Mouse (Mus musculus): ENCODE data around the gene Ephb1. TPM values are rescaled to one million over a fixed set of nuclear protein-coding genes. Genes with fewer than 3 reads are reported as not detected.

Ephb1 gene
- polyA plus RNA-seq, 1 experiment from 2014 or later, result 18.8 TPM

DNA sequence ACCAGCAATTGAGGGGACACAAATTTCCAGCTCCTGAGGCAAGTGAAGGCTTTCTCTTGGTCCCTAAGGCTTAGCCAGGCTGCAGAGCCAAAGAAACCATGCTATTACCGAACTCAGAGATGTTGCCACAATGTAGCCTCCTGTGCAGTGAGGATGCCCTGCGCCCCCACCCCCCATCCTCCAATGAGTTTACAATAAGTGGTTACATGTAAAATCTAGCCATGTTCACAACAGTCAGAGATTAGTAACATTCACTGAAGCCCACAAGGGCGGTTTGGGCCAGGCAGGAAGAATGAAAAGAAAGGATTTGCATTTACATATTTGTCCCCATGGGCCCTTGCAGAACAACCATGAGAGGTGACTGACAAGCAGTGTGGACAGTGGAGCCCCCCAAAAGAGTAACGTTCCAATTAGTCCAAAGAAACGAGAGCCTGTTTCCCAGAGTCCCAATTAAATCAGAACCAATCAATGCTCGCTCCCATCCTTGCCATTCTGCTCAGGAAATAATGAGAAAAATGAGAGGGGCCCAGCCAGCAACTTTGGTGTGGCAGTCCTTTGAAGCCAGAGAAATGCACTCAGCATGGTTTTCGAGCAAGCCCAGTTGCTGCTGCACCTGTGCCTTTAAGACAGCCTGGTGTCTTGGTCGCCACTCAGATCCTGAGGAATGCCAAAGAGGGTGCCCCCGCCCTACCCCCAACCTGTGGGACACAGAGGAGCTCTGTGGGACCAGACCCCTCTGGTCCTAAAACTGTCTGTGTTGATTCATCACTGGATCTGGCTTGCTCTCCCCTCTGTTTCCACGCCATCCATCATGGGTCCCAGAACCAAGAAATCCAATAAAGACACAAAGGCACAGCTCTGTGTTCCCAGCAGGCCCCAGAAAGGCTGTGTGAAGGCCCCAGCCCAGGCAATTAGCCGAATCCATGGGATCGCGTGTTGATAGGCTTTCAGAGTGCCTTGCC lies 161.5 kb downstream of the Ephb1 start:
- no peaks in the 10 kb centered on the region for H3K36me3 ChIP-seq (ENCODE audit: control insufficient read depth, insufficient read depth, low read length)
- no peak overlapping the region for H3K9ac ChIP-seq (ENCODE audit: low read length)
- 44% methylated on average over 13 of the region's 13 CpGs for WGBS
- no peaks in the 10 kb centered on the region for H3K9me3 ChIP-seq (ENCODE audit: control insufficient read depth, low read length)
- H3K4me3 ChIP-seq (ENCODE audit: low read depth, low read length), result no peak overlapping the region
- DNase-seq (ENCODE audit: low spot score, missing footprints) (peak; percentile 87), ATAC-seq (ENCODE audit: low FRiP score) (peak; percentile 58)
- H3K4me2 ChIP-seq, result no peak overlapping the region
- peak overlapping the region; percentile 38 for H3K27ac ChIP-seq (ENCODE audit: low read depth, low read length)
- peaks cover 9% of the 10 kb centered on the region; the same call in 1 of the 2 replicates for H3K27me3 ChIP-seq (ENCODE audit: control insufficient read depth, insufficient read depth, low read length)
- peaks cover 12% of the 10 kb centered on the region for H3K4me1 ChIP-seq (ENCODE audit: control insufficient read depth, insufficient read depth, low read length)

DNA sequence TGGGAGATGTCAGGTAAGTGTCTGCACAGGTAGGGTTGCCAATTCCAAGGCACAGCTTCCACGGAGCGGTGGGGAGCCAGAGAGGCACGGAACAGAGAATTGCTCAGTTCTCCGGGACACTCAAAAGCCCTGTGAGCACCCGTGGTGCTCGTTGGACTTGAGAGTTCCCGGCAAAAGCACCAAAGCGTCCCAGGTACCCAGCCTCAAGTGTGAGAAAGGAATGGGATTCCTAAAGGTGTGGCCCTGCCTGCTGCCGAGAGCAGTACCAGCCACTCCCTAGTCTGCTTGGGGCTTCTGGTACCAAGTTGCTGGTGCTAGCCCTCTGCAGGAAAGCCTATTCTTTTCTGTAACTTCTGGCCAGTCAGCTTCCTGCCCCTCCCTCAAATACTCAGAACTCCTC lies 164.4 kb downstream of the Ephb1 start:
- Histone ChIP-seq H3K27ac (ENCODE audit: low read depth, low read length) (no peak overlapping the region), H3K36me3 (ENCODE audit: control insufficient read depth, insufficient read depth, low read length) (0 out of 2 replicates have a peak, but pooled peaks cover 2% of the 10 kb centered on the region), H3K4me3 (ENCODE audit: low read depth, low read length) (no peak overlapping the region), H3K9me3 (ENCODE audit: control insufficient read depth, low read length) (no peaks in the 10 kb centered on the region), H3K9ac (ENCODE audit: low read length) (no peak overlapping the region), H3K4me2 (no peak overlapping the region), H3K27me3 (ENCODE audit: control insufficient read depth, insufficient read depth, low read length) (no peaks in the 10 kb centered on the region), H3K4me1 (ENCODE audit: control insufficient read depth, insufficient read depth, low read length) (peaks cover 12% of the 10 kb centered on the region)
- DNase-seq (ENCODE audit: low spot score, missing footprints) (no peak), ATAC-seq (ENCODE audit: low FRiP score) (no peak)
- 88% methylated on average over 9 of the region's 9 CpGs for WGBS

DNA sequence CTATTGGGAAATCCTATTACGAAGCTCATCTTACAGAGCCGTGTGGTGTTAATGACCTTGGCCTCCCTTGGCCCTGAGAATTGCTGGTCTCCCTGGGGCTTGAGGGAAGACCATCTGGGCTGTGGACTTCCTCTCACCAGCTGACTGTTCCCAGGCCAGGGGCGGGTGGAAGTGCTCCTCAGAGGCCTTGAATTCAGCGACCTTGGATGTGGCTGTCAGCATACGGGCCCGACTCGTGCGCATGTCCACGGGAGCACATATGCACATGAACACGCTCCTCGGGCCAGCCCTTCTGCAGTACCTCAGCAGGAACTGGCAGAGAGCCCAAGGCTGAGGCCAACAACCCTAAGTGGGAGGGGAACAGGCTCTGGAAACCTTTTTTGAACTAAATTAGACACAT lies 165.1 kb downstream of the Ephb1 start:
- no peak overlapping the region for H3K4me2 ChIP-seq
- peaks cover 12% of the 10 kb centered on the region for H3K4me1 ChIP-seq (ENCODE audit: control insufficient read depth, insufficient read depth, low read length)
- ATAC-seq (ENCODE audit: low FRiP score), result no peak
- no peak overlapping the region for H3K9ac ChIP-seq (ENCODE audit: low read length)
- no peak overlapping the region for H3K27ac ChIP-seq (ENCODE audit: low read depth, low read length)
- no peak overlapping the region for H3K4me3 ChIP-seq (ENCODE audit: low read depth, low read length)
- H3K27me3 ChIP-seq (ENCODE audit: control insufficient read depth, insufficient read depth, low read length), result no peaks in the 10 kb centered on the region
- DNase-seq (ENCODE audit: low spot score, missing footprints), result no peak
- WGBS, result 74% methylated on average over 11 of the region's 11 CpGs
- no peaks in the 10 kb centered on the region for H3K9me3 ChIP-seq (ENCODE audit: control insufficient read depth, low read length)
- H3K36me3 ChIP-seq (ENCODE audit: control insufficient read depth, insufficient read depth, low read length), result 0 out of 2 replicates have a peak, but pooled peaks cover 2% of the 10 kb centered on the region

- H3K27me3 ChIP-seq (ENCODE audit: control insufficient read depth, insufficient read depth, low read length), result no peaks in the 10 kb centered on the region
- peaks cover 30% of the 10 kb centered on the region for H3K4me1 ChIP-seq (ENCODE audit: control insufficient read depth, insufficient read depth, low read length)
- no peaks in the 10 kb centered on the region for H3K9me3 ChIP-seq (ENCODE audit: control insufficient read depth, low read length)
- H3K27ac ChIP-seq (ENCODE audit: low read depth, low read length), result no peak overlapping the region
- H3K36me3 ChIP-seq (ENCODE audit: control insufficient read depth, insufficient read depth, low read length), result 0 out of 2 replicates have a peak, but pooled peaks cover 2% of the 10 kb centered on the region
- ATAC-seq (ENCODE audit: low FRiP score) (no peak), DNase-seq (ENCODE audit: low spot score, missing footprints) (no peak)
- H3K4me3 ChIP-seq (ENCODE audit: low read depth, low read length), result no peak overlapping the region
- H3K4me2 ChIP-seq, result no peak overlapping the region
- no peak overlapping the region for H3K9ac ChIP-seq (ENCODE audit: low read length)
- 83% methylated on average over 22 of the region's 22 CpGs for WGBS
These were observed 170.7 kb downstream of the Ephb1 start for GRCm38 (mm10) chr9:102183663-102184274.

GRCm38 (mm10) chr9:102181810-102182490 lies 172.5 kb downstream of the Ephb1 start:
- no peaks in the 10 kb centered on the region; the same call in 1 of the 2 replicates for H3K27me3 ChIP-seq (ENCODE audit: control insufficient read depth, insufficient read depth, low read length)
- WGBS, result 50% methylated on average over 10 of the region's 10 CpGs

GRCm38 (mm10) chr9:102181276-102181675 lies 173.2 kb downstream of the Ephb1 start:
- WGBS, result 37% methylated on average over 3 of the region's 3 CpGs
- ATAC-seq (ENCODE audit: low FRiP score), result peak; percentile 56
- Histone ChIP-seq H3K9me3 (ENCODE audit: control insufficient read depth, low read length) (no peaks in the 10 kb centered on the region), H3K9ac (ENCODE audit: low read length) (no peak overlapping the region), H3K4me2 (no peak overlapping the region), H3K4me1 (ENCODE audit: control insufficient read depth, insufficient read depth, low read length) (peaks cover 34% of the 10 kb centered on the region), H3K4me3 (ENCODE audit: low read depth, low read length) (no peak overlapping the region), H3K27me3 (ENCODE audit: control insufficient read depth, insufficient read depth, low read length) (no peaks in the 10 kb centered on the region; the same call in 1 of the 2 replicates), H3K36me3 (ENCODE audit: control insufficient read depth, insufficient read depth, low read length) (no peaks in the 10 kb centered on the region), H3K27ac (ENCODE audit: low read depth, low read length) (peak overlapping the region; percentile 65)
- DNase-seq (ENCODE audit: low spot score, missing footprints), result peak; percentile 87

More at GRCm38 (mm10) chr9:102181810-102182490, 172.5 kb downstream of the Ephb1 start:
- DNase-seq (ENCODE audit: low spot score, missing footprints) (peak; percentile 85), ATAC-seq (ENCODE audit: low FRiP score) (peak; percentile 71)
- Histone ChIP-seq H3K4me3 (ENCODE audit: low read depth, low read length) (no peak overlapping the region), H3K9ac (ENCODE audit: low read length) (no peak overlapping the region), H3K36me3 (ENCODE audit: control insufficient read depth, insufficient read depth, low read length) (no peaks in the 10 kb centered on the region), H3K9me3 (ENCODE audit: control insufficient read depth, low read length) (no peaks in the 10 kb centered on the region), H3K27ac (ENCODE audit: low read depth, low read length) (peak overlapping the region; percentile 65), H3K4me2 (no peak overlapping the region), H3K4me1 (ENCODE audit: control insufficient read depth, insufficient read depth, low read length) (peaks cover 34% of the 10 kb centered on the region)

GRCm38 (mm10) chr9:102180486-102180885 lies 174.0 kb downstream of the Ephb1 start:
- Histone ChIP-seq H3K4me2 (no peak overlapping the region), H3K36me3 (ENCODE audit: control insufficient read depth, insufficient read depth, low read length) (no peaks in the 10 kb centered on the region), H3K4me3 (ENCODE audit: low read depth, low read length) (no peak overlapping the region), H3K27me3 (ENCODE audit: control insufficient read depth, insufficient read depth, low read length) (no peaks in the 10 kb centered on the region; the same call in 1 of the 2 replicates), H3K9ac (ENCODE audit: low read length) (no peak overlapping the region), H3K9me3 (ENCODE audit: control insufficient read depth, low read length) (no peaks in the 10 kb centered on the region), H3K27ac (ENCODE audit: low read depth, low read length) (no peak overlapping the region), H3K4me1 (ENCODE audit: control insufficient read depth, insufficient read depth, low read length) (peaks cover 34% of the 10 kb centered on the region)
- no peak for DNase-seq (ENCODE audit: low spot score, missing footprints)
- ATAC-seq (ENCODE audit: low FRiP score), result no peak
- WGBS, result 39% methylated on average over 2 of the region's 2 CpGs

DNA sequence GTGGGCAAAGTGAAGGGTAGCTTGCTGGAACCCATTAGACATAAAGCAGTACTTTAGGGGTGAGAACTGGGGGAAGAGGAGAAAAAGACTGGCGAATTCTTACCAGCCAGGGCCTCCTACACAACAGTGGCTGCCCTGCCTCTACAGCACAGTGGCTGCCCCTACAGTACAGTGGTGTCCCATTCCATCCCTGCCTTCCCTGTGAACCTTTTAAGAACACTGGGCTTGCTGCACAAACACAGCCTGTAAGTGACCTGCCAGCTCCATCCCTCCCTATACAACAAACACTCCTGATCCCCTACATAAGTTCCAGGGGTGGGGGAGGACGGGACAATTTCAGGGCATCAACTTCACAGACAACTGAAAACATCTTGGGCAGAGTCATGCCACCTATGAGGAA lies 174.4 kb downstream of the Ephb1 start:
- DNase-seq (ENCODE audit: low spot score, missing footprints) (no peak), ATAC-seq (ENCODE audit: low FRiP score) (no peak)
- WGBS, result 75% methylated on average over 2 of the region's 2 CpGs
- H3K4me3 ChIP-seq (ENCODE audit: low read depth, low read length), result no peak overlapping the region
- no peak overlapping the region for H3K4me2 ChIP-seq
- H3K27ac ChIP-seq (ENCODE audit: low read depth, low read length), result no peak overlapping the region
- no peak overlapping the region for H3K9ac ChIP-seq (ENCODE audit: low read length)
- no peaks in the 10 kb centered on the region for H3K36me3 ChIP-seq (ENCODE audit: control insufficient read depth, insufficient read depth, low read length)
- no peaks in the 10 kb centered on the region for H3K9me3 ChIP-seq (ENCODE audit: control insufficient read depth, low read length)
- H3K27me3 ChIP-seq (ENCODE audit: control insufficient read depth, insufficient read depth, low read length), result no peaks in the 10 kb centered on the region; the same call in 1 of the 2 replicates
- H3K4me1 ChIP-seq (ENCODE audit: control insufficient read depth, insufficient read depth, low read length), result peaks cover 34% of the 10 kb centered on the region
